Mouse (Mus musculus) erythroblast, adult 5-6 weeks (primary cell): ENCODE data around the gene Acsm1. TPM values are rescaled to one million over a fixed set of nuclear protein-coding genes. Genes with fewer than 3 reads are reported as not detected.
"Not testable (repeated sequence)": the region's sequence is repeated elsewhere in the genome, so short reads cannot be mapped to it uniquely, and the experiment has no call there.

ENCODE experiments used
- ATAC-seq: replicated peaks from 2 replicates; pipeline ENCODE4 v1.8.0; 2016; ENCODE audit warnings: moderate number of reproducible peaks, mild to moderate bottlenecking, moderate TSS enrichment, inconsistent platforms; ENCODE audit not compliant: poor library complexity, low FRiP score, severe bottlenecking
- total RNA-seq, 2 experiments: library from RNA; stranded (forward) in 1 of 2; stranded (reverse) in 1 of 2; fragments of 150-400 nt in 1 of 2; fragments of 200-764, 138-1000 nt in 1 of 2; gene quantifications; 2 replicates each; pipeline versions ENCODE4 v1.2.3 to v1.2.4; 2015 to 2017; ENCODE audit warnings: low replicate concordance in 2 of 2

Gene Acsm1
- total RNA-seq (2015; ENCODE audit: low replicate concordance) (not detected in 2 replicates), total RNA-seq (2017; ENCODE audit: low replicate concordance) (not detected in 2 replicates)

DNA sequence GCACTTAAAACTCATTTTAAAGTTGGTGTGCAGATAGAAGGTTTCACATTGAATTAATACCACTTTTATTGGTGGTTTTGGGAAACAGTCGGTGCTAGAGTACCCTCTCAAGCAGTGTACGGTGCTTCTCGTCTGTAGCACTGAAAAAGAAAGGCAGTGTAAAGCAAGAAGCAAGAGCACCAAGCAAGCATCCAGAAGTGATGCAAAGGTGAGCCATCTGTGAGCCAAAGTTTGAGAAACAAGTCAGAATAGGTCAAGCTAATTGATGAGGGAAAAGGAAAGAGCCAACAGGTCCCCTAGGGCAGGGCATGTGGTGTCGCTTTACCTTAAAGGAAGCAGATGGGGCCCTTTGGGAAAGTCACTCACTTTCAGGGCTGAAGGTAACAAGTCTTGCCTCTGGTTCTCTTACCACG, at the start of gene Acsm1:
Gene Acsm1 (plus strand): TSS at position 363 of the 413 bp plus-strand sequence.
- no peak for ATAC-seq

DNA sequence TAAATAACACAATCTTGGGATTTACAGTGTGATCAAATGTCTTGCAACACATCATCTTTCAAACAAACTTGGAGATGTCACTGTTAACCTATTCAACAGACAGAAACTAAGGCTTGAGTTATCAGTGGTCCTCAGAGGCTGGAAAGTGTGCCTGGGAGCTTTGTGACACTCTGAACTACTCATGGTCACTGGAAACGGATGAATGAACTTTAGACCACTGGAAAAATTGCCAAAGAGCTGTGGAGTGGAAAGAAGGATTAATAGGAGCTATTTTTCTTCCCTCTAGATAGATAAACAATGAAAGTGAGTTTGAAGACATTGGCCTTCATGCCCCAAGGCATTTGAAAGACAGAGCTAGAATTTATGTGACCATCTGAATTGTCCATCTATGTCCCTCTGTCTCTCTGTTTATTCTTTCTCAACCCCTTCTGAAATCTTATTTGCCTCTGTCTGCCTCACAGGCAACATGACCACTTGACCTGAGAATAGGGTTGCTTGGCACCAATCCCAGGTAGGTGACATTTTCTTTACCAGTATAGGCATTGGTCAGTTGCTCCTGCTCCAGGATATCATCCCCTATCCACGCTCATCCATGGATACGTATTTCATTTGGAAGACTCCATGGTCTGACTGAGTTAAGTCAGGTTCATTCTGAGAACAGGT, 46.9 kb upstream of the Acsm1 start:
- no peak for ATAC-seq

DNA sequence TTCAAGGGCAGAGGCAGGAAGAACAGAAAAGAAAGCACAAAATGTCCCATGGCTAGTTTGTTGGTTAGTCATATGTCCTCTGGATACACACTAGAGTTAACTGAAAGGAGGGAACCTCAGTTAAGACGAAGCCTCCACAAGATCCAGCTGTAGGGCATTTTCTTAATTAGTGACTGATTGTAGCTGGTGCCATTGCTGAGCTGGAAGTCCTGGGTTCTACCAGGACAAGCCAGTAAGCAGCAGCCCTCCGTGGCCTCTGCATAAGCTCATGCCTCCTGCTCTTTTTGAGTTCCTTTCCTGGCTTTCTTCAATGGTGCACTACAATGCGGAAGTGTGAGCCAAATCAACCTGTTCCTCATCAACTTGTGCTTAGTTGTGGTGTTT, 46.4 kb upstream of the Acsm1 start:
- no peak for ATAC-seq

DNA sequence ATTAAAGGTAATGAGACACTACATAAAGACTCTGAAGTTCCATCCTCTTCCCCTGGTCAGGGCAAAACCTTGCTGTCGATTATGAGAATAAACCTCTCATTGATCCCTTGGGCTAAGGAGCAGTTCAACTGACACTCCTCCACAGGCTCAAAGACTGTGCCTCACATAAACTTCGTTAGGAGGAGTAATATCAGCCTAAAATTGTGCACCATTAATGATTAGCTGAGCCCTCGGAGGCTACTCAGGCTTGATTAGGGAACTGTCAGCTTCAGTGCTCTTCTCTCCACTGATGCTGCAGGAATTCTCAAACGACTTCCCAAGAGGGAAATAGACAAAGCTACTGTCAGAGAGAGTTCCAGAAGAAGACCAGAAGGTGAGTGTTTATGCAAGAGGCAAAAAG, 45.4 kb upstream of the Acsm1 start:
- ATAC-seq, result no peak

DNA sequence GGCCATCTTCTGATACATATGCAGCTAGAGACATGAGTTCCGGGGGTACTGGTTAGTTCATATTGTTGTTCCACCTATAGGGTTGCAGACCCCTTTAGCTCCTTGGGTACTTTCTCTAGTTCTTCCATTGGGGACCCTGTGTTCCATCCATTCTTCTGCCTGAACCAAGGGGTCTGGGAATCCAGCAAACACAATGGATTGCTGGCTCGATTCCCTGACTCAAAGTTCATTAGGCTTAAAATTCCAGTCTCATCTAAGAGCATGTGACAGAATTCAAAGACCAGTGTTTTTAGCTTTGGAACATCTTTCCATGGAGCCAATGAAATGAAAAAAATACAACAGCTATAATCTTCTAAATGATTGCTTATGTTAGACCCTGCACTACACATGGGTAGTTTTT, 44.4 kb upstream of the Acsm1 start:
- ATAC-seq, result not testable (repeated sequence)

DNA sequence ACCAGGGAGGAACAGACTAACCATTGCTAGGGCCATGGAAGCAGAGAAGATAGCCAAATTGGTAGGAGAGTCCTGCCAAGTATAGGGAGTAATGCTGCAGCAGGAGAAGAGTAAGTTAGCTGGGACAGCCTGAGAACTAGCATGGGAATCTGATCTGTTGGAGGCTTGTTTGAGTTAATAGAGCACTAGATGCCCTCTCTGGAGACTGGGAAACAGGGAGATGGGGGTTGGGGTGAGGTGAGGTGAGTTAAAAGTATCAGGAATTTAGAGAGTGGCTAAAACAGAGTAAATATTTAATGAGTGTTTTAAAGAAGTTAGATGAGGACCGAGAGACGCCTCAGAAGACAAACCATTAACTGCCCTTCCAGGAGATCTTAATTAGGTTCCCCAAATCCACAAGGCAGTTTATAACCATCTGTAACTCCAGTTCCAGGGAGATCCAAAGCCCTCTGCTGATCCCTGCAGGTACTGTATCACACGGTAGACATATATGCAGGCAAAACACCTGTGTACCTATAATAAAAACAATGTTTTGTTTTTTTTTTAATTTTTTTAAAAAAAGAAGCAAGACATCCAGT, 12.2 kb upstream of the Acsm1 start:
- ATAC-seq, result no peak

DNA sequence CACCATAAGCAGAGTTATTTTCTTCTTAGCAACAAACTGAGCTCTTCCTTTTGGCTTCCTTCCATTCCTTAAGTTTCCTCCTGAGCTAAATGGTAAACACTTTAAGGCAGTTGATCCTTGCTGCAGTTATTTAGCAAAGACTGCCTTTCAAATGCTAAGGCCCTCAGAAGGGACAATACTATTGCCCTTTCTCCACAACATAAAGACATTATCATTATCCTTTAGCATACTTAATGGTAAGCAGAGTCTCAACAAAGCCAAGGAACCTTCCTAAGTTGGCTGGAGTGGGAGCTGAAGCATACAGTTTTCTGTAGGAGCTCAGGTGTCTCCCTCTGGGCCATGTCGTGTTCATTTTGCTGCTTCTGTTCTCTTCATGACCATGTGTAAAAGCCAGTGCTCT, 11.5 kb upstream of the Acsm1 start:
- ATAC-seq, result no peak

DNA sequence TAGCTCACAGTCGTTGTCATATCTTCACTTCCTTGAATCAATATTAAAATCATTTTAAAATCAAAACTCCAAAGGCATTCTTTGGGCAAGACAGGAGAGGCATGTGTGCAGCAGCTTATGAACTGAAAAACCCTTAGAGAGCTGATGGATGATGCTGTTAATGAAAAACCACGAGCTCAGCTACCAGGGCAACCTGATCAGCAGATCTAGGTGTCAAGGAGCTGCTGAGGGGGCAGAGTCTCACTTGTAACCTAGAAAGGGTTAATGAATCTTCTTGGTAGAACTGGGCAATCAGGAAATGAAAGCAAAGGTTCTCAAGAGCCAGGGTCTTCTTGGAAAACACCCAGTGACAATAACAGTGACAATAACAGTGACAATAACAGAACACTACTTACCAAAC, 10.3 kb upstream of the Acsm1 start:
- ATAC-seq, result no peak

DNA sequence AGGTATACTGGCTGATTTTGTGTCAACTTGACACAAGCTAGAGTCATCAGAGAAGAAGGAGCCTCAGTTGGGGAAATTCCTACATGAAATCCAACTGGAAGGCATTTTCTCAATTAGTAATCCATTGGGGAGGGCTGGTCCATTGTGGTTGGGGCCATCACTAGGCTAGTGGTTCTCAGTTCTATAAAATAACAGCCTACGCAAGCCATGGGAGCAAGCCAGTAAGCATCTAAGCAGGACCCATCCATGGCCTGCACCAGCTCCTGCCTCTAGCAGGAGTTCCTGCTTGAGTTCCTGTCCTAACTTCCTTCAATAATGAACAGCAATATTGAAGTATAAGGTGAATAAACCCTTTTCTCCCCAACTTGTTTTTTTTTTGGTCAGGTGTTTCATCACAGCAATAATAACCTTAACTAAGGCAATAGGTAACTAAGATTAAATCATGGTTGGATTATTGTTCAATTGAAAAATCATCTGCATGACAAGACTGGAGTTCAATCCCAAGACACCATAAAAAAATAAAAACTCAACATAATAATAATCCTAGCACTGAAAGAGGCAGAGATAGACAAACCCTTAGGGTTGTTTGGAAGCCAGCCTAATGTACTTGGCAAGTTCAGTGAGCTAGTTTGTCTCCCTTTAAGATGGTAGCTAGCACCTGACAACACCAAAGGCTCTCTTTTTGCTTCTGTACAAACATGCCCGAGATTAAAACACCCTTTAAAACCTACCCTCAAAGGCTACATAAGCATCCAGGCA, 5.5 kb upstream of the Acsm1 start:
- ATAC-seq, result no peak

DNA sequence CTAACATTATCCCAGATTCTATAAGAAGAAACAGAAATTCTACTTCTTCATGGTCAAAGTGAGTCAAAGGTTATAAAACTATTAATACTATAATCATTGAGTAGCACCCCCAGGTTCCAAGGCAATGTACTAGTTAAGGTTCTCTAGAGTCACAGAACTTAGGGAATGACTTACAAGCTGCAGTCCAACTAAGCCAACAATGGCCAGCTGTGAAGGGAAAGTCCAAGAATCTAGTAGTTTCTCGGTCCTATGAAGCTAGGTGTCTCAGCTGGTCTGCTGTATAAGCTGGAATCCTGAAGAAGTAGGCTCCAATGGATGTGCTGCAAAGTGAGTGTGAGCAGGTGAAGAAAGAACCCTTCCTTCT, 4.9 kb upstream of the Acsm1 start:
- ATAC-seq, result no peak

DNA sequence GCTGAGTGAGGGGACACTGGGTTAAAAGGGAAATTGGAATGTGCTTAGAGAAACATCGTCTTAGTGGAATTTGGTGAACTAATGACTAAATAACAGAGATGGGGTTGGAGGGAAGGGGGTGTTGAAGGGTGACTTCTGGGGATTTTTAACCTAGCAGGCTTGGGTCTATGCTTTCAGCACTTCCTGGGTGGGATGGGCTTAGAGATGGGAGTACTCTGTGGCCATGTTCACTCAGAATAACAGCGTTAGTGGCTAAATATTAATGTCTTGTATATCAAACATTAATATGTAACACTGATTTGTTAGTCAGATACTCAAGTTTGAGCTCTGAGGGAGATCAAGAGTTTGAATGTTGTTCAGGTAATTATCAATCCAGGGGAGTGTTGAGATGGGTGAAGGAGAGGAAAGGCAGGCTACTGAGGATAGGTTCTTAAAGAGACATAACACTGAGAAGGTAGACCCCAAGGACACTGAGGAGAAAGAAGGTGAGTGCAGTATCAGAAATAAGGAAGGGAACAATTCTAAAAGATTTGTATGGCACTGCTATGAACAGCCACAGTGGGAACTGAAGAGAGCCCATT, 1.8 kb upstream of the Acsm1 start:
- ATAC-seq, result no peak

DNA sequence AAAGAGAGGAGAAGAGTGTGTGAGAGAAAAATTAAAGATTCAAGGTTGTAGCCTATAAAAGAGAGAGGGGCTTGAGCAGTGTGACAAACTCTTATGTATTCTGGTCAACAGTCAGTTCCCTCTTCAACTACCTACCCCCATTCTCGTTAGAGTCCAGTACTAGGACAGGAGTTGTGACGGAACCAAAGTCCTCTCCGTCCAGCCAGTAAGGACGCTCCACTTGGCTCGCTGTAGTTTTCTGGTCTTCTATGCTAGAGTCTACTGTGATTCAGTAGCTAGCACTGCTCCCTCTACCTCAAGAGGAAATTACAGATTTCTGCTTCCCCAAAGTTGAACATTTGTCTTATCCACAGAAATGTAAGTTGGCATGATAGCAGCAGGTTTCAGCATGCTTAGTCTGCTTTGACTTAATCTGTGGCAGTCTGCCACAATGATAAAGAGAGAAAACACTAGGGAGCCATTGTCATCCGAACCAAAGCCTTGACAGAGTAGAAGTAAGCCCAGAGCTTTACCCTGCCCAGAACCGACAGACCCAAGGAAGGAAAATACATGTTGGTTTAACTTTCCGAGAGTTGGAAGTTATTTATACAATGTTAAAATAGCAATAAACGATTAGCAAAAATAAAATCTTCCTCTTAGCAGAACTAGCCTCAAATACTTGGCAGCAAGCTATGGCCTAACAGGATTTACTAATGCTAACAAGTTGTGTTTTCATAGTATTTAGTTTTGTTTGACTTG, 731 bp upstream of the Acsm1 start:
- no peak for ATAC-seq

DNA sequence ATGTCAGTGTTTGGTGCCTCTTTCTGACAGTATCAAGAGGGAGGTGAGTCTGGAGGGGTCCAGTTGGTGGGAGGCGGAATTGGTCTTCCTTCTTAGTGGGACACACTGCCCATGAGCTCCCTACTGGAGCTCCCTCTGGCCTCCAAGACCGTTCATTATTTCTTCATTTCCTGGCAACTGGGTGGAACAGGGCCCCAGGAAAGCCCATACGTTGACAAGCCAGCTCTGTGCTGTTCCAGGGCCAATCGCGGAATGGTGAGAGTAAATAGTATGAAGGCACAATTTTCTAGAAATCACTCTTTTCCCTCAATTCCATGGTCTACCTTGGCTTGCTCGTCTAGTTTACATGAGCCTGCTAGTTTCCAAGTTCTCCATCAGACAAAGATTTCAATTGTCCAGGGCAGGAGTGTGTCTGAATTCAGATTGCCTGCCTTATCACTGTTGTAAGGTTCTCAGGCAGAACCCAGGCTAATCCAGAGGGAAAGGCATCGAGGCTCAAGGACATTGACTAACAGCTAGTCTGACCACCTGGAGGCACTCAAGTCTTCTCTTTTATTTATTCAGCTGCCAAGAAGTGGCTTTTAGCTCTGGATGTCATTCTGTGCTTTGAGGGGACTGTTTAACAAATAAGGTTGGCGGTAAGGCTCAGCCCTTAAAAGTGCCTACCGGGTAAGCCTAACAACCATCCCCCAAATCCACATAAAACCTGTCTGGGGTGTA, 1.1 kb downstream of the Acsm1 start:
- ATAC-seq, result no peak

DNA sequence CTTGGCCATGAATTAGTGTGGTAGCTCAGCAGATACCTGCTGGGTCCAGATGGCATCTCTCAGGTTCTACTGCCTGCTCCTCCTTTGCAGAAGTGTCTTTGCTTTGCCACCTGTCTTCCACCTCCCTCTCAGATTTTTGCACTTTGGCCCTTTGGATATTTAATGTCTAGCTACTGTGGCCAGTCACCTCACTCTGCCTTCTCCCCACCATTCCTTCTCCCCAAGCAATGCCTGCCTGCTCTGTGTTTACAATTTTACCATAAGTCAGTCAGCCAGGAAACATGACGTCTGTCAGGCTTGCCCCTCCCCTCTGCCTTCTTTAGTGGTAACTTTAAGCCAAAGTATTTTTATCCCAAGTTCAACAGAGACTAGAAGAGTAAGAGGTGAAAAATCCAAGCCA, 9.7 kb downstream of the Acsm1 start:
- ATAC-seq, result no peak

DNA sequence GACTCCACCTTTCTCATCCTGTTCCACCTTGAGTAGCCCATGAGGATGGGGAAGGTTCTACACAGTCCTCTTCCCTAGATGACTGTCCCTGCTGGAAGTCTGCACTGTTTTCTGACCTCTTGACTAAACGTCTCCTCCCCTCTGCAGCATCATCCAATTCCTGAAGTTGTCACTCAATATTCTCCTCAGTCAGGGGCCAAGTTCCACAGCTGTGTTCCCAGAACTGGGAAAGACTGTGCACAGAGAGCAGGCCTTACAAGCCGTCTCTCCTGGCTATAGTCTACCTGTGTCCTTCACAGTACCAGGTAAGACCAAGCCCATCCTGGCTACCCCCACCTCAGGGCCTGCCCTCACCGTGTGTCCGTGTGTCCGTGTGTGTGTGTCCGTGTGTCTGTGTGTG, 10.8 kb downstream of the Acsm1 start:
- no peak for ATAC-seq

DNA sequence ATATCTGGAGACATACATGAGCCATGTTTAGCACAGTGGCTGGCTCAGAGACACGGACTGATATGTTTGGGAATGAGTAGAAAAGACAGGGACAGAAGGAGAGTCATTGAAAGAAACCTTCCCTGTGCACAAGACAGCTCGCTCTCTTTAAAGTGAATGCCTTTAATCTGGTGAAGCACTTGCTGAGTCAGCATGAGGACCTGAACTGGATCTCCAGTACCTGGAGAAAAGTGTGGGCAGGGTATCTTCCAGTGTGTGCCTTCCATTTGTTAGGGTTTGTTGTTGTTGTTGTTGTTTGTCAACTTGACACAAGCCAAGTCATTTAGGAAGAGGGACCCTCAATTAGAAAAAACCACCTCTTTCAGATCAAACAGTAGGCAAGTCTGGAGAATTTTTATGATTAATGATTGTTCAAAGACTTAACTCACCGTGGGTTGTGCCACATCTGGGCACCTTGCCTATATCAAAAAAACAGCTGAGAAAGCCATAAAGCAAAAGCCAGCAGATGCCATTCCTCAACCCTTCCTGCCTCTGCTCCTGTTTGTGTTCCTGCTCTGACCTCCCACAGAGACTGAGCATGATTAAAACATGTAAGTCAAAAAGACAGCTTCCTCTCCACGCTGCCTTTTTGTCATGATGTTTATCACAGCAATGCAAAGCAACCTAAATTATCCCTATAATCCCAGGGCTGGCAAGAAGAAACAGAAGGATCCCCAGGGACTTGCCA, 11.5 kb downstream of the Acsm1 start:
- ATAC-seq, result no peak

DNA sequence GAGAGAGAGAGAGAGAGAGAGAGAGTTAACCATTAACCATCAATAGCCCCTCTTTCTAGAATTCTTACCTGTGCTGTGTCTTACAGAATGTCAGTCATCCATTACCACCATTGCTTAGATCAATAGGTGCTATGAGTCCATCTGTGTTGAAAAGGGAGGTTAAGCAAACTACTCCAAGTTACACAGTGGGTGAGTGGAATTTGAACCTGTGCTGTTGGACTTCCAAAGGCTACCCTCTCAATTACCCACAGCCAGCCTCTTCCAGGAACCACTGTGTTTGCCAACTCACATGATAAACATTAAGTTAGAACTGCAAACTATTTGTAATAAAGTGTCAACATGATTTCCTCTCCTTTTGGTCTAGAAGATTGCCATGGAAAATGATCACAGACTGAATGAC, 13.3 kb downstream of the Acsm1 start:
- no peak for ATAC-seq

DNA sequence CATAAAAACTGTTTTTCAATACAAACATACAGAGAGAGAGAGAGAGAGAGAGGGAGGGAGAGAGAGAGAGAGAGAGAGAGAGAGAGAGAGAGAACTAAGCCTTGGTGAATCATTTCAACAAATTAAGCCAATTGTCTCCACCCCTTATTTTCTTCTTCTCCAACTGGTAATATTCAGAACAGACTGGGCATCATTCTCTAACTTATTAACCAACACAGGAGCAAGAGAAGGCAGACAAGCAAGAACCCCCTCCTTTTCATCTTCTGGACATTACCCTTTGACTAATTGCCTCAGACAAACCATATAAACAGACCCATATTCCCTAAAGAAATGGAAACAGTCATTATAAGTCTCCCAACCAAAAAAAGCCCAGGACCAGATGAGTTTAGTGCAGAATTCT, 31.9 kb downstream of the Acsm1 start:
- ATAC-seq, result no peak

DNA sequence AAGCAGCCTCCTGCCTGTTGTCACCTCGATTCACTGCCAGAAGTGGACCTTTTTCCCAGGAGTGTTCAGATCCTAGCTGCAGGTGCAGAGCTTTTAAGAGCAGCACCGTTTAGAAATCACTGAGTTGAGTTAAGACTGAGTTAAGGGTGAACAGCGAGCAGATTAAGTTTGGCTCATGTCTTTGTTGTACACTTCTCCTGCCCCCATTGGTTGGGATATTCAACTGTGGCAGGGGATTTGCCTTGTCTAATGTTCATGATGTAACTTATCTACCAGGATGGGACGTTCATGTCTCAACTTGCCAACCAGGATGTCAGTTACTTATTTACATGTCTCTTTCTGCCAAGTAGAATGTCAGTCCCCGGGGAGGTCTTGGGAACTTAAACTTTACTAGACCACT, 35.5 kb downstream of the Acsm1 start:
- ATAC-seq, result no peak
